Mouse (Mus musculus) natural killer cell, adult 2 months (primary cell): ENCODE results near the gene Ahnak.
A peak's percentile ranks its signal among the peaks of the same experiment; 100 is the strongest.
"Not testable (repeated sequence)": the region's sequence is repeated elsewhere in the genome, so short reads cannot be mapped to it uniquely, and the experiment has no call there.

Source experiments
- DNase-seq, 2 experiments: peaks; one replicate each; pipeline ENCODE4 v3.0.0; 2022; ENCODE audit warnings: low spot score in 2 of 2

Gene Ahnak

DNA sequence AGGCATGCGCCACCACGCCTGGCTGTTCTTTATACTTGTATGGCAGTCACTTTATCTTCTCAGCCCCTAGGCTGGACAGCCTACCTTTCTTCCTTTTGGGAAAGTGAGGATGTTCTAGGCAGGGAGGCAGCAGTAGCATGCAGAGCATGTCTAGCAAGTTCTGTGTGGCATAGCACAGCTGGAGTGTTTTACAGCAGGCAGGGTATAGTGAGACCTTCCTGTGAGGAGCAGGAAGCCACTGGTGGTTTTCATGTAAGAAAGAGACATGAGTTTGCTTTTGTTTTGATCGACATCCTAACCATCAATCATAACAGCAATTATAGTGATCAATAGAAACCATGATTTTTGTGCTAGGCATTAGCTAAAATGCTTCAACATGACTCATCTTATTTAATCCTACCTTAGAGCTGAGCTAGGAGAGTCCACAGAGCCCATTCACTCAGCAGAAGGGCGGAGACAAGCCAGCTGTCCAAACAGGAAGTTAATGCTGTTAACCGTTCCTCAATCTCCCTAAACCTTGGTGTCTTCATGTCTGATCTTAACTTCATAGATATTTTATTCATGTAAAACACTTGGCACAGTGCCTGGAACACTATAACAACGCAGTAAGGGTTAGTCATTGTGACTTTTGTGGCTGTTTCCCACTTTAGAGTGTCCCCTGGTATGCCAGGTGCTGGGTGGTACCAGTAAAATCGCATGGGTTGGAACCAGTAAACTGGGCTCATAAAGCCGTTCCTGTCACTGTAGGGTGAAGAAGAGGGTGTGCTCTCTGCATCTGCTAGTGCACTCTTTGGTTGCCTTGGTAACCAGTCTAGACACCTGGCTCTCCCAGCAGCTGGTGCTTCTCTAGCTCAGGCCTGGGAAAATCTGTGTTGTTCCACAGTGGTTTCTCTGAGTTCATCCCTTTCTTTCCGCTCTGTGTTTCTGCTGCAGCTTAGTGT is 76.8 kb downstream of the Ahnak start:
- peak; percentile 22 to 27 for DNase-seq

GRCm38 (mm10) chr19:9067292-9067691 is 78.2 kb downstream of the Ahnak start:
- peak; percentile 14 to 54 for DNase-seq

DNA sequence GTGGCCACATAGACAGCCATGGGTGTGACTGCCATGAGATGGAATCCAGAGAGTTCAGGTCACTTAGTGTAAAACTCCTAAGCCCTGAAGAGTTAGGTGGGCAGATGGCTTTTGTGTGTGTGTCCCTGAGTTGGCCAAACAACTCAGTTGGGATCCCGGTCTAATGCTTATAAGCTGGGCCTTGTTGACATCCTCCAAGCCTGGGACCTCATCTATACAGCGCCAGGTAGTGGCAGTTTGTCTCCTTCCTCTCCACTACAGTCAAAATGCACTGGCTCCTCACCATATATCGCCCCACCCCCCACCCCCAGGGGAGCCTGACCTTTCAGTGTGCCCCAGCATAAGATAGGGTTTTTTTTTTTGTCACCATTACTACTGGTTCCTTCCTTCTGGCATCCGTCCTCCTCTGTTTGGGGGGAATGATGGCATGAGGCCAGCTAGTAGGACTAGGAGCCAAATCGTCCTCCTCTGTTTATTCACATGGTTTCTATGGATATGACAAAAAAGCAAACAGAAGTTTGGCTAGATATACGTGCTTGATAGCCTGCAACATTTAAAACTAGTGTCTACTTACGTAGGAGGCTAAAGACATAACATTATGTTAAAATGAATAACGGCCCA is 80.7 kb downstream of the Ahnak start:
- no peak for DNase-seq

GRCm38 (mm10) chr19:9070316-9070715 is 81.2 kb downstream of the Ahnak start:
- DNase-seq, result no peak

DNA sequence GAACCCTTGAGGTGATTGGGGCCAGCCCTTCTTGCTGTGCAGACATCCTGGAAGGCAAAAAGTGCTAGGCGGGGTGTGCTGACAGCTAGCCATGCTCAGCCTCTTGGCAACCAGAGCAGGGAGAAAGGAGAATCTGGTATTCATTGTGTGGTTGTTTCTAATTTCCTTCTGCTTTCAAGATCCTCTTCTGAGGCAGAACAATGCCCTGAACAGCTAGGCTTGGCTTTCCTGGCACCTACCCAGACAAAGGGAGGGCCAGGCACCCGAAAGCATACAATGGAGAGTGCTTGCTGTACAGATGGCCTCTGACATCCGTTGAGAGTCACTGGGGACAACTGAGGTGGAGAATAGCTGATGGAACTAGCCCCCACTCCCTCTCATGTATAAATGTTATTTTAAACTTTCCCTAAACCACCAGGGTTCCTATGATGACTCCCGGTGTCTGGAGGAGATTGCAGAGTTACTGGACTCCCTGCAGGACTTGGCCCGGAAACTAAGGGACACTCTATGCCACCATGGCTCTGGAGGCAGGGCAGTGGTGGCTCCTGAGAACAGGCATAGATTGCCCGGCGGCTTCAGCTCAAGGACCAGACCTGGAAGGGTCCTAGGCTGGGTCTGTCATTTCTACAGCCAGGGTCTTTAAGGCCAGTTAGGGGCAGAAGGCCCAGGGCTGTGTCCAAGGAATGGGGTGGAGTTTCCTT is 82.5 kb downstream of the Ahnak start:
- peak in 1 of 2 experiments; percentile 19 for DNase-seq

- no peak for DNase-seq
These were observed 83.1 kb downstream of the Ahnak start for GRCm38 (mm10) chr19:9072157-9072530.

GRCm38 (mm10) chr19:9073776-9074411 is 84.8 kb downstream of the Ahnak start:
- DNase-seq, result no peak

DNA sequence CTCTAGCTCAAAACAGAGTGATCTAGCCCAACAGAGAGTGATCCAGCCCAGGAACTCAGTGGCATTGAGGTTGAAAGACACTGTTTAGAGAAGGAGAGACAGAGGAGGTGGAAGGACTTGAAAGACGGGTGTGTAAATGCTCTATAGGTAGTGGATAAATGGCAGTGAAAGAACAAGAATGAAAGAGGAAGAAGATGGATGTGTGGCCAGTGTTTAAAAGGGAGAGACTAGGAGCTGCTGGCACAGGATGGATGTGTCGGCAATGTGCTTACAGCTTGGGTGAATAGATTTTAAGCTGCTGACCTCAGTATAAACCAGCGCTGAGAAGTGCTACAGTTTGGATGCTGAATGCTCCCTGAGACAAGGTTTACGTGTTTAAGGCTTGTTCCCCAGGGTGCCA is 85.3 kb downstream of the Ahnak start:
- DNase-seq, result no peak

- DNase-seq, result no peak
These were observed 86.5 kb downstream of the Ahnak start for GRCm38 (mm10) chr19:9075558-9075957.

- DNase-seq, result no peak
These were observed 87.0 kb downstream of the Ahnak start for GRCm38 (mm10) chr19:9076035-9076434.

DNA sequence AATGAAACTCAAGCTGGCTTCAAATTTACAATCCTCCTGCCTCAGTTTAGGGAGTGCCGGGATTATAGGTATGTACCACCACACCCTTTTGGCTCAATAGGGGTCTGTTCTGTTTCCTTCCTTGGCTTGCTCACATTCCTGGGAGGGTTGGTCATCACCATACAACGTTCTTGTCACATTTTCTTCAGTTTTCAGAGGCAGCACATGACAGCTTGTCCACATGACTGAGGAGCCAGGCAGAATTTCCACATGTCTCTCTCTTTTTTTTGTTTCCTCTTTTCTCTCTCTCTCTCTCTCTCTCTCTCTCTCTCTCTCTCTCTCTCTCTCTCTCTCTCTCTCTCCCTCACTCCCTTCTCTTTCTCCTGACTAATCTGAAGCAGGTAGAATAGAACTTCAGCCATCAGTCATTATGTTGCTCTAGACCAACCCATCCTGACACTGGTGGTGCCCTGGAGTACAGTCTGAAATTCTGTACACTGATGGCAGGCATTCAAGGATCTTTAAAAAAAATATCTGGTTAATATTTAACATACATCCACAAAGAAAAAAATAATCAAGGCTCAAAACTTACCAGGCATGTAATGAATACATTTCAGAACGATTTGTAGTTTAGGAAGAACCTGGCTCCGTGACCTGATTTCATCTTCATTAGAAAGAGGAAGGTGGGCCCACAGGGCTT is 88.0 kb downstream of the Ahnak start:
- DNase-seq, result no peak

- DNase-seq, result no peak
These were observed 90.8 kb downstream of the Ahnak start for GRCm38 (mm10) chr19:9079916-9080315.

DNA sequence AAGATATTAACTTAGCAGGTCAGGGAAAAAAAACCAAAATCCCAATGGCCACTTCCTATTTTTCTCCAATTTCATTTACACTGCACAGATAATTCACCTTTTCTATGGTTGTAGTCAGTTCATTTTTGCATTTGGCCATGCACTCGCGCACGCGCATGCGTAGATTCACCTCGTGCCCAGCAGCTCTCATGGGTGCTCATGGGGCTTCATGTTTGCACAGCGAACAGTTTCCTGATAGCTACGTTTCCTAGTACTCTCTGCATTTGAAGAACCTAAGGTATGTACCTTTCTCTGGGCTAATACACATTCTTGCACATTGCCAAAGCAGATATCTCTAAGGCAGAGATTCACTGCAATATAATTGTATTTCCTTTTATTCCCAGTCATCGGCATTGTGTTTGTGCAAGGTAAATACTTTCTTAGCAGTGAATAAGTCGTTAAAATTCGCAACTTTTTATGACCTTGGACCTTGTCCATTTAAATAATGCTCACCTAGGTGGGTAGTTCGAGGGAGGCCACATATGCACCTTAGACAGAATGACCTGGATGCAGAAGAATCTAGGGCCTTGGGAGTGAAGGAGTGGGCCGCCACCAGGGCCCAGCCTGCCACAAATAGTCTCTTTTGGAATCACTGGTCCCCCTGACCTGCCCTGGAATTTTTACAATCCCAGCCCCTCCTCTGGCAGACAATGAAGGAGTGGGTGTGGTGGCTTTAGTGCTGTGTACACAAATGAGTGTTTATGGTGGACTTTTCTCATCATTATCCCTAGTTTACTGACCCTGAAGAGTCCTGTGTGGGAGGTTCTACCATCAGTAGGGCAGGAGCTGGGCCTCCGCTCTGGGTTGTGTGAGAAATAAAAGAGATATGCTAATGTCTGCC is 92.5 kb downstream of the Ahnak start:
- DNase-seq, result no peak

DNA sequence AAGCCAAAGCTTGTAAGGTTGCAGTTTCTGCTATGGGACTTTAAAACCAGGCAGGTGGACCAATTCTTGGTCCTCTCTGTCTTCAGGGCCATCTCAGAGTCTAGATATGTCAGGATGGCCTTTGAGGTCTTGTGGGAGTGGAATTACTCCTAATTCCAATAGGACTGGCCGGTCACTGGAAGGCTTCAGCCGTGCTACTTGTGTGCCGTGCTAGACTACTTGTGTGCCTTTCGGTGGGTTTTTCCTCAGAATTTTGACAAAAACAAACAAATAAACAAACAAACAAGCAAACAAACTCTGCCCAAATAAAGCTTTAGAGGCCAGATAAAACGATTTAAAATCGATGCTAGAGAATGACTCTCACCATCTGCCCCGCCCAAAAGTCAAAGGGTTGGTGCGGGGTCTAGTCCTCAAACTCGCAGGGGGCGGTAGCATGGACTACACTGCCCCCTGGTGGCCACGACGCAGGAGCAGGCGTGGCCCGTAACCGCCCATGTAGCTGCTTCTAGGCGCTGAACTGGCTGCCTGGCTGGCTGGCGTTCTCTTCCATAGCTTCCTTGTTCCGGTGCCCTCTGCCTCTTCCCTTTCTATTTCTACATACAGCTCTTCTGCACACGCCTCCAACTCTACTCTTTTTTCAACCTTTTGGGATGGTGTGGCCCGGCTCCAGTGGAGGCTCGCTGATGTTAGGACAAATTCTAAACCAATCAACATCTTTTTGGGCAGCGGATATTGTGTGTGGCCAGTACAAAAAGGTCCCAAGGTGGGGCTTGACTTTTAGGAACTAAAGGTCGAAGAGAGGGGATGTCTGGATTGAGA is 93.3 kb downstream of the Ahnak start:
- DNase-seq, result peak; percentile 71 to 83

GRCm38 (mm10) chr19:9083010-9083355 is 93.9 kb downstream of the Ahnak start:
- no peak for DNase-seq

- not testable (repeated sequence) for DNase-seq
These were observed 94.8 kb downstream of the Ahnak start for GRCm38 (mm10) chr19:9083892-9084291.

DNA sequence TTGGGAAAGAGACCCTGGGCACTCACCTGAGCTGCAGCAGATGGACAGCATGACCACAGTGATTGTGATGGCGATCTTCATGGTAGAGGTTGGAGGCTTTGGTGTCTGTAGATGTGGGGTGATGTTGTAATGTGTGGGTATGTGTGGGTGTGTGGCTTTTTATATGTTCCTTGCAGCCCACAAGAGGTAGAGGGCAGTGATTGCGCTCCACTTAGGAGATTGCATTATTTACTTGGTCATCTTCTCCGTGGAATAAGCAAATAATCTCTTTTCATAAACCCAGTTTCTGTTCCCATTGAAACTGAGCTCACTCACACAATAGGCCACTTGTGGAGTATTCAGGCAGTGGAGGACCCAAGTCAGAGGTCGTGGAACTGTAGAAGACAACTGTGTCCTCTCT is 98.7 kb downstream of the Ahnak start, which contains the start of gene Scgb1a1:
Gene Scgb1a1 (minus strand): TSS at position 138 of the 400 bp plus-strand sequence.
- DNase-seq, result no peak

- no peak for DNase-seq
These were observed 101.1 kb downstream of the Ahnak start for GRCm38 (mm10) chr19:9090191-9090590.

GRCm38 (mm10) chr19:9090709-9091108 is 101.6 kb downstream of the Ahnak start:
- DNase-seq, result no peak

DNA sequence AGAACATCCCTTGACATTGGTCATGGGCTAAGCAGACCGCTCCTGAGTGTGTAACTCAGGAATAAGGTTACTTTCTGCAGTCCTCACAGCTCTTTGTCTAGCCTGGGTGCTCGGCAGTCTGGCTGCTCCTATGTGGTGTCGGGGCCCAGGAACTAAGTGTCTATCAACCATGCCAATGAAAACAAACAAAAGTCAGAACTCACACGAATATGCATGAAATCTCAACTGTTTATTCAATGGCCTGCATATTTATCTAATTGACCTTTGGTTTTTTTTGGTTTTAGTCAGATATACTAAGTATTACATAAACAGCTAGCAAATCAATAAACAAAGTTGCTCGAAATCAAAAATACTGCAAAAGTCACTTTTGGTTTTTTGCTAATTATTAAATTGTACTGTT is 106.0 kb downstream of the Ahnak start:
- DNase-seq, result no peak
